Mouse (Mus musculus) ES-E14 (cell line): ENCODE results near the gene Hspbap1.

ENCODE experiments used
- CHD2 ChIP-seq: IDR thresholded peaks from 2 replicates; pipeline ENCODE4 v1.6.1; 2014; ENCODE audit warnings: mild to moderate bottlenecking, low read depth, low read length, inconsistent platforms
- HCFC1 ChIP-seq: IDR thresholded peaks from 2 replicates; pipeline ENCODE4 v1.6.1; 2012; ENCODE audit warnings: low read length, inconsistent platforms, borderline replicate concordance; ENCODE audit not compliant: insufficient read depth
- MAFK ChIP-seq: IDR thresholded peaks from 2 replicates; pipeline ENCODE4 v1.6.1; 2014; ENCODE audit warnings: mild to moderate bottlenecking, low read depth, low read length, inconsistent platforms; ENCODE audit not compliant: insufficient read depth
- ZC3H11A ChIP-seq: IDR thresholded peaks from 2 replicates; pipeline ENCODE4 v1.6.1; 2012; ENCODE audit warnings: low read depth, mild to moderate bottlenecking, inconsistent platforms, low read length, borderline replicate concordance
- ZNF384 ChIP-seq: IDR thresholded peaks from 2 replicates; pipeline ENCODE4 v1.6.1; 2012; ENCODE audit warnings: low read depth, low read length, inconsistent platforms

- TF ChIP-seq ZNF384 (no peak), MAFK (no peak), CHD2 (no peak), ZC3H11A (no peak), HCFC1 (no peak)
Measured at GRCm38 (mm10) chr16:35781096-35781495, 10.9 kb downstream of the Hspbap1 start.
